Mouse (Mus musculus) layer of hippocampus, postnatal 36 days (tissue): ENCODE data around the gene AC124502.3. TPM values are rescaled to one million over a fixed set of nuclear protein-coding genes. Genes with fewer than 3 reads are reported as not detected.
A peak's percentile ranks its signal among the peaks of the same experiment; 100 is the strongest.
"Not testable (repeated sequence)": the region's sequence is repeated elsewhere in the genome, so short reads cannot be mapped to it uniquely, and the experiment has no call there.

ENCODE experiments used
- DNase-seq, 2 experiments: peaks; one replicate each; pipeline ENCODE4 v3.0.0; 2022
- total RNA-seq, 2 experiments: library from RNA; stranded (reverse); gene quantifications; 2 replicates each; pipeline ENCODE4 v1.2.3; 2021

AC124502.3 gene
- total RNA-seq, 2 experiments from 2014 or later: 4.5 to 5.0 TPM

- peak in 1 of 2 experiments; percentile 60 for DNase-seq
These were observed 46.6 kb downstream of the AC124502.3 start, which contains the start of gene Tmem151a for GRCm38 (mm10) chr19:5085145-5085863. Gene Tmem151a, minus strand, starts transcription at chr19:5085531.

GRCm38 (mm10) chr19:5086533-5086932 is 47.8 kb downstream of the AC124502.3 start:
- not testable (repeated sequence) for DNase-seq

- DNase-seq: peak; percentile 92
These were observed 49.4 kb downstream of the AC124502.3 start, which contains the start of gene Yif1a for GRCm38 (mm10) chr19:5087884-5088728. Gene Yif1a, plus strand, starts transcription at chr19:5088538.

- no peak for DNase-seq
These were observed 50.6 kb downstream of the AC124502.3 start for GRCm38 (mm10) chr19:5089324-5089723.

GRCm38 (mm10) chr19:5092083-5092482 is 53.4 kb downstream of the AC124502.3 start:
- DNase-seq: no peak

- DNase-seq: no peak
These were observed 55.0 kb downstream of the AC124502.3 start for GRCm38 (mm10) chr19:5093481-5094242.

- peak; percentile 96 to 97 for DNase-seq
These were observed 55.5 kb downstream of the AC124502.3 start for GRCm38 (mm10) chr19:5094243-5094632.

- DNase-seq: no peak
These were observed 56.2 kb downstream of the AC124502.3 start for GRCm38 (mm10) chr19:5094746-5095417.

- peak; percentile 79 to 81 for DNase-seq
These were observed 57.3 kb downstream of the AC124502.3 start for GRCm38 (mm10) chr19:5095887-5096474.

GRCm38 (mm10) chr19:5097521-5098362 is 59.1 kb downstream of the AC124502.3 start:
- no peak for DNase-seq

GRCm38 (mm10) chr19:5098363-5099143 is 59.9 kb downstream of the AC124502.3 start, which contains the start of gene Cnih2:
Gene Cnih2, minus strand, starts transcription at chr19:5098521.
- DNase-seq: peak; percentile 81 to 84

Other genes with a start within 250 kb of the AC124502.3 start
- 10 to 100 TPM; 88.2 to 89.6 TPM for gene Rbm4, start 245.0 kb upstream of the AC124502.3 start, total RNA-seq
- 10 to 100 TPM; 17.3 to 19.8 TPM for gene Gm21992, start 227.3 kb upstream of the AC124502.3 start, total RNA-seq
- 10 to 100 TPM; 56.3 to 62.7 TPM for gene Rbm14, start 227.3 kb upstream of the AC124502.3 start, total RNA-seq
- 10 to 100 TPM; 36.6 to 37.1 TPM for gene Ccs, start 199.6 kb upstream of the AC124502.3 start, total RNA-seq
- gene Ccdc87, start 199.5 kb upstream of the AC124502.3 start, total RNA-seq: 1 to 10 TPM; 1.6 to 2.0 TPM
- 100 to 1,000 TPM; 102 to 112 TPM for gene Ctsf, start 183.8 kb upstream of the AC124502.3 start, total RNA-seq
- gene Actn3, start 161.0 kb upstream of the AC124502.3 start, total RNA-seq: 1 to 10 TPM in 1 of 2 experiments, under 1 TPM in 1; 0.87 to 1.4 TPM
- gene Zdhhc24, start 160.2 kb upstream of the AC124502.3 start, total RNA-seq: 10 to 100 TPM; 26.4 to 27.1 TPM
- gene Bbs1, start 132.3 kb upstream of the AC124502.3 start, total RNA-seq: 10 to 100 TPM; 38.3 to 41.7 TPM
- 10 to 100 TPM; 39.0 to 41.6 TPM for gene Dpp3, start 110.6 kb upstream of the AC124502.3 start, total RNA-seq
- gene Peli3, start 95.8 kb upstream of the AC124502.3 start, total RNA-seq: 10 to 100 TPM; 19.5 to 24.4 TPM
- 10 to 100 TPM; 56.7 to 61.6 TPM for gene Mrpl11, start 76.7 kb upstream of the AC124502.3 start, total RNA-seq
- 1 to 10 TPM; 4.8 to 6.4 TPM for gene Npas4, start 48.6 kb upstream of the AC124502.3 start, total RNA-seq
- 10 to 100 TPM; 15.2 to 15.3 TPM for gene Slc29a2, start 15.0 kb upstream of the AC124502.3 start, total RNA-seq
- gene B4gat1, start 65 bp upstream of the AC124502.3 start, total RNA-seq: 100 to 1,000 TPM; 110 to 126 TPM
- gene Brms1, start 2.5 kb downstream of the AC124502.3 start, total RNA-seq: 10 to 100 TPM; 20.2 to 20.8 TPM
- 100 to 1,000 TPM; 111 to 113 TPM for gene Rin1, start 11.6 kb downstream of the AC124502.3 start, total RNA-seq
- gene Cd248, start 29.2 kb downstream of the AC124502.3 start, total RNA-seq: 1 to 10 TPM; 2.4 to 3.9 TPM
- 100 to 1,000 TPM; 116 to 117 TPM for gene Tmem151a, start 46.6 kb downstream of the AC124502.3 start, total RNA-seq
- gene Yif1a, start 49.6 kb downstream of the AC124502.3 start, total RNA-seq: 10 to 100 TPM; 21.1 to 21.5 TPM
- 100 to 1,000 TPM; 673 to 729 TPM for gene Cnih2, start 59.6 kb downstream of the AC124502.3 start, total RNA-seq
- 100 to 1,000 TPM; 162 to 163 TPM for gene Rab1b, start 68.2 kb downstream of the AC124502.3 start, total RNA-seq
- 100 to 1,000 TPM; 224 to 226 TPM for gene Klc2, start 79.7 kb downstream of the AC124502.3 start, total RNA-seq
- 10 to 100 TPM; 52.5 to 55.0 TPM for gene Pacs1, start 234.2 kb downstream of the AC124502.3 start, total RNA-seq